Mouse (Mus musculus) lung, postnatal 25 days (tissue): ENCODE data around the gene Hdac9.

Source experiments
- DNase-seq: peaks from one replicate; pipeline ENCODE4 v3.0.0; 2022; ENCODE audit warnings: low spot score

Gene Hdac9

DNA sequence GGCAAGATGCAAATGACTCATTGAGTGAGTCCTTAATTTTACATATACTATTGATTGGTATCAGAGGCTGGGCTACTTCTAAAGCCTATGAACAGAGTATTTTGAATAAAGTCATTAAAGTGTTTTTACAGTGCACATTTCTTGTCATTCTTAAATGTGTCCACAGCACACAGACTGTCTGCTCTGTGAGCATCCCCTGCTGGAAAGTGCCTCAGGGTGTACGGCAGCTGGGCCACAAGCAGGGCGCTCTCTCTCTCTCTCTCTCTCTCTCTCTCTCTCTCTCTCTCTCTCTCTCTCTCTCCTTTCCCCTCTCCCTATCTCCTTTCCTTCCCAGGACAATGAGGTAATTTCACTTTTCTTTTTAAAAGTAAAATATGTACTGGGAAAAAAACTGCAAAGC, 569.4 kb downstream of the Hdac9 start:
- DNase-seq, result no peak

DNA sequence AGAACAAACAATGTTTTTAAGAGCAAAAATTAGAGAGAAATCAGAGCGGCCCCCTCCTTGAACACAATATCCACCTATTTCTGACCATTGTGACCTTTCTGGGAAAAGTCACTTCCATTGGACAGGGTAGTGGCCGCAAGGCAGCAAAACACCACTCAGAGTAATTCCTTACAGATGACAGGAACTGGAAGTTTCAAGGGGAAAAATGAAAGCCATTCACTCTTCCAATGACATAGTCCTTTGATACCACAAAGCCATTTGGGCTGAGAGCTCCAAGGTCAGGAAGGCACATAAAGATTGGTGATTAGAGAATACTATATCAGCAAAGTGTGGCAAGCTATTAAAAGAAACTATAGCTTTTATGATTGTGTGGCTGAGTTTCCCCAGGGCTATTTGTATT, 574.1 kb downstream of the Hdac9 start:
- no peak for DNase-seq

DNA sequence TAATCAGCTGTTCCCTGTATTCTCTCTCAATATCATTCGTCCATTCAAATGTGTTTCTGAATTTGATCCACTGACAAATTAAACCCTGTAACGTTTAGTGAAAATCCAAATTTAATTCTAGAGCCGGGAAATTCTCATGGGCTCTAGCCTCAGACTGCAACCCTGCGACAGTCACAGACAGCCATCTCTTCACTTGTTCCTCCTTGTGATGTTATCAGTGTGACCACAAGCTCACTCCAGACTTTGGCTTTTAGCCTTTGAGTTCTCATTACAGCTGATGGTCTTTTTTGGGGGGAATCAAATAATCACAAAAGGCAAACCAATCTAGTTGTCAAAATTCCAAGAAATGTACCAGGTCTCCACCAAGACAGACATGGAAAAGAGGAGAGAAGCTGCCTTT, 578.0 kb downstream of the Hdac9 start:
- no peak for DNase-seq

DNA sequence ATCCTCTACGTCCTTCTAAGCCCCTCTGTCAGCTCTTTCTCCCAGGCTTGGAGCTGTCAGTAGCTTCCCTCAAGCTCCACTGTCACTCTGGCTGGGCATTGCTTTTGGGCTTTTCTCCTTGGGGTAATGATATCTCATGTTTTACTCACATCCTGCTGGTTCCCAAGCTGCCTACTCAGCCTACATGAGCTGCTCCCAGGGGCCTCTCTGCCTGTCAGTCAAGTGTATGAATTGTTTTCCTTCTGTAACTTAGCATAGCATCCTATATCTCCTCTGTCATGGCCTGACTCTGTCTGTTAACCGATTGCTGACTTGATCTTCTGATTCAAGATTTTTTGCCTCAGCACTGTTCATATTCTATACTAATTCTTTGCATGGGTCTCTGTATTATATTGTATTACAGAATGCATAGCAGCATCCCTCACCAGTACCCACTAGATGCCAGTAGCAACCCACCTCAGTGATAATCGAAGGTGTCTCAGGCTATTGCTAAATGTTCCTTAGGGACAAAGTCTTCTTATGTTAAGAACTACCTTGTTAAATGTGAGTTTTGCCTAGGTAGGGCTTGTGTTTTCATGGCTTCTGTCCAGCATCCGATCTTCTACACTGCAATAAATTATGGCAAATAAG, 582.3 kb downstream of the Hdac9 start:
- DNase-seq, result no peak

DNA sequence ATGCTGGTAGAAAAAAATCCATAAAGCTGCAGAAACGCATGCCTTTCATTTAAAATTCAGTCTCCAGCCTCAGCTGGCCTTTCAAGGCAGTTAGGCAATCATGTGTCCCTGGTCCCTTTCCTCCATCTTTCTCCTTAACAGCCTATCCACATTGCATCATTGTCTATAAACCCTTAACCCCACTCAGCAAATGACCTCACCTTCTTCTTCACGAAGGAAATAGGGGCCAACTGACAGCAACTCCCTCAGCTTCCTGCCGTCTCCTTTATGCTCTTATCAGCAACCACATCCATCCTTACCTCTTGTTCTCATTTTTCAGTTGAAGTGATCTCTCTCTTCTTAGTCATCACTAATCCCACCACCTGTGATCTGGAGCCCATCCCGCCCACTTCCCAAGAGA, 584.0 kb downstream of the Hdac9 start:
- no peak for DNase-seq

DNA sequence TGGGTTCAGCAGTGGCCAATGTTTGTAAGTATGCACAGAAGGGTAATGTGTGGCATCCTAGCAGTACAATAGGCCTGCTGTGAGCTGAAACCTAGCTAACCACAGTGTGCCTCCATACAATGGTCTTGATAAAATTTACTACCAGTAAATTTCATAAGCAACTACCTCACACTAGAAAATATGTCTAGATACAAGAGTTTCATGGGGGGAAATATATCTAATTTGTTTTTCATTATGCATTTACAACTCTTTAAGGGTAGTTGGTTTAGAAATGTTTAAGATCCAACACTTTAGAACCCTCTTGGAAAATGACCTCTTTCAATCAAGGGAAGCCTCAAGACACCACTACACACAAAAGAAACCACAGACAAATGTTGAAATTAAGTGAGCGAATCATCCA, 589.8 kb downstream of the Hdac9 start:
- no peak for DNase-seq

DNA sequence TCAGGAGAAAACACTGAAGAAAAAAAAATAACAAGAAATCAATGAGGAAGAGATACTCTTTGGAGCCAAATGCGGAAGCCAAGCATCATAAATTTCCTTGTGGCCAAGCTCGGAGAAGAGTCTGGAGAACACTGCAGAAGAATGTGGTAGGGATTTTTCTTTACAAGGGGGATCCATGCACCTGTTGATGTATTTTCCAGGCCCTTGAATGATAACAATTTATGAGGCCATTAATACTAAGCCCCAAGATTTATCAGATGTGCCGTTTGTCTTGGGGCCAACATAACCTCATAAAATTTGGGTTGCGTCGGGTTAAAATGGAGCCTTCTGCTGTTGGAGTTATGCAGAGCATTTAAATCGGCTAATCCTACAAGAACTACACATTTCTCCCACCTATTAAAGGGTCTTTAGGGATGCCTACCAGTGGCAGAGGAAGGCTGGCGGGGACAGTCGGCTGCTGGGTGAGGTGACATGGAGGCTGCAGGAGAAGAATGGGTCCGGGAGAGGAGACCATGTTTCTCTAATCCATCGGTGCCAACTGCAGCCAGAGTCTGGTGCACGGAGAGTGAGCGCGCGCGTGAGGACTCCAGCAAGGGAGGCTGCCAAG, 604.7 kb downstream of the Hdac9 start:
- DNase-seq, result no peak

DNA sequence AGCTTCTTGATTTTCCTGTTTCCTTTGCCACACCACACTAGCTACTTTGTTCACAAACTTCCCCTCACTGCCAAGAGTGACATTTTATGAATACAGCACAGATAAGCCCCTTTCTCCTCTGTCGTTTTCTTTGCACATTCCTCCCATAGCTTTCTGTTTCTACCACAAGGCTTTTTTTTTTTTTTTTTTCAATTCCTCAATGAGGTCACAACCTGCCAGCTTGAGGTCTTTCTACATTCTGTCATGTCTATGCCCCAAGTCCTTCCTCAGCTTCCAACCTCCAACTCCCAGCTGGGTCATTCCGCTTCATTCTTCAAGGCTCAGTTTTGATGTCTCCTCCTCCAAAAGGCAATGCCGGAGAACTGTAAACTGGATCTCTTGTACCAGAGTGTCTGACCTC, 611.4 kb downstream of the Hdac9 start:
- DNase-seq, result no peak

DNA sequence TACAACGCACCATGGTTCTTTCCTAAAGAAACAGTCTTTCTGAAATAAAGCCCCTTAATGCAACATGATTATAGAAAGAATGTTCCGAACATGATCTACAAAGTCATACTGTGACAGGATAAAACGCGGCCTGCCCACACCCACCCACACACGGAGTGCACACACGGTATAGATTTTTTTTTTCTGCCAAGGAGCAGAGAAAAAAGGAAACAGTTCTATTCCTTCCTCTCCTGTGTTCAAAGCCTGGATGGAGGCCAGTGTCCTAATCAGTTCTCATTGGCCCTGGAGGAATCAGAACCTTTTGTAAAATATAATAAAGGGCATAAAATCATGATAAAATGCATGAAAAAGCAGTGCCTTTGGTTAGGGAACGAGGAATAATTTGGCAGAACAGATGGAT, 624.5 kb downstream of the Hdac9 start:
- no peak for DNase-seq

DNA sequence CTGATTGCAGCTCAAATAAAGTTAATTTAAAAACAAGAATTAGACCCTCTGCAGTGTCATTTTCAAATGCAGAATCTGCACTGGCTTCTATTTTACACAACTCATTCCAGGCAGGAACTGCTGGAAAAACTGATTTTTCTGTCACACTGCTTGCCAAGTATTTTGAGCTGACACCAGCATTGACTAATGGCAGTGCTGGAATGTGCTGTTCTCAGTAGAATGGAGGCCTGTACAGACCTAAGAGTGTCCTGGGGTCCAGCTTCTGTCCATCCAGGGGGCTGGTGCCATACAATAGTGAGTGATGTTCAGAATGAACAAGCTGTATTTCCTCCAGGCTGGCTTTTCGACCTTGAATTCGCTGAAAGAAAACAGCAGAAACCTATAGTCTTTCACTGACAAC, 629.7 kb downstream of the Hdac9 start:
- DNase-seq, result no peak

DNA sequence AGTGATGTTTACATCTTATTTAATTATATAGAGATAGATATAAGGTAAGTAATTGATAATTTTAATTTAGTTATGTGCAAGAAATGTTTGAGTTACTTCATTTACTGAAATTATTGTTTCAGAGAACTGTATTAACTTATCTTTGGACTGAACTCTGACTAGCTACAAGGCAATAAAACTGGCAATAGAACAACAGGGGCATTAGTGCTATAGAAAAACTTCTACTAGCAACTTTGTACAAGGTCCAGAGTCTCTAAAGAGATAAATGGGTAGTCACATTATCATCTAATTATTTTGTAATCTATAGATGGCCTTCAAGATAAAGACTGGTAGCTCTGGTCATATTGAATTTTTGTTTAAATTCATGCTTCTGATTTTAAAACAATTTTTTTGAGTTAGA, 632.0 kb downstream of the Hdac9 start:
- DNase-seq, result no peak

DNA sequence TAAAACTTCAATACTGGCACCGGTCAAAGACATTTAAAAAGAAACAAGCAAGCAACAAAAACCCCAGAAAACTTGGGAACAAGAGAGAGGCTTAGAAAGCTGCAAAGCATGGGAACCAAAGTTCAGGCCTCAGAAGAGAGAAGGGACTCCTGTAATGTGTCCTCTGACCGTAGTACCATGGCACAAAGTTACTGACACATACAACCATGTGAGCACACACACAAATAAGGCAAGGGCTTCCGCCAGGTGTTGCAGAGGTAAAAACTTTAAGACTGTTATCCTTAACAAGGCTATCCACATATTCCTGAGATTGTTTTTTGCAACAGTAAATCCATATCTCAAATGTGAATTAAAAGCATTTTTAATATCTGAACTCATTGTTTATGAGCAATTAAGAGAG, 632.5 kb downstream of the Hdac9 start:
- no peak for DNase-seq

DNA sequence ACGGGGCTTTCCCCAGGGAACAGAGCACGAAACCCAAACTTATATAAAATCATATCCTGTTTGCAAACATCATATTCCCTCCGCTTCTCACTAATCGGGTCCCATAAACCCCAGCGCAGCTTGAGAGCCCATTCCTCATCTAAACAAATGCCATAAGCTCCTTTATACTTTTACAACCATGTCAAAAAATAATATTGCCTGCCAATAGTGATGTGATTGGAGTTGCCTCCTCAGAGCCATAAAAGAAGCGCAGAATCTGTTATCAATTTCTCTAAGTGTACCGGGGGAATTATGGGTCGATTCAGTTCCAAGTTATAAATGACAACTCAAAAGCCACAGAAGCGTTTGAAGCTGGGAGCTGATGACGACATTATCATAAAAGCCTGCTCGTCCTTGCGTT, 638.1 kb downstream of the Hdac9 start:
- DNase-seq, result no peak

DNA sequence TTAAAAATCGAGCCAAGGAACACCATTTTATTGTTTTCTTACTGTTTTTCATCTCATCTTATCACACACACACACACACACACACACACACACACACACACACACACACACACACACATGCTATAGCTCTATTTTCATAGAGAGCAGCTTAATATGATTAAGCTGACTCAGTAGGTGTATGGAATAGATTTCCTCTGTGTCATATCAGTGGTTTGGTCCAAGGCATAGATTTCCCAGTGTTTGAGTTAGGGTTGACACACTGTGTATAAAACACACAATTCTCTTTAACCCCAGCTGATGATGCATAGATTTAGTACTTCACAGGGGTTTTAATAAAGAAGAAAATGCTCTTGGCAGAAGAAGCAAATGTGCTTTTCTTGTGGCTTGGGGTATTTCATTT, 643.1 kb downstream of the Hdac9 start:
- no peak for DNase-seq

DNA sequence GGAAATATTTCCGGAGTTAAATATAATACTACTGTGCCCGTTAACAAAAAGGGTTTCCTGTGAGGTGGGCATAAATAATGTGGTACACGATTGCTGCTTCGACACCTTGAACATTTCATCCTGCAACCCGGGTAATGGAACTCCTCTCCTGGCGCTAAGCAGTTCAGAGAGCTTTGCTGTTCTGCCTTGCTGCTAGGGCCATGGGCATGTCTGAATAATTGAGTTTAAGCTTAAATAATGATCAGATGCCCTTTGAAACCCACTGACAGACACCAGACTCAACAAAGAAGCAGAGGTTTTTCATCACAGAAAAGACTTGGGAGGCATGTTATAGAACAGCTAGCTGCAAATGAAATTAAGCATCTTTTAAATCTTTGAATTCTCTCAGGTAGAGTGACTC, 646.8 kb downstream of the Hdac9 start:
- DNase-seq, result no peak

DNA sequence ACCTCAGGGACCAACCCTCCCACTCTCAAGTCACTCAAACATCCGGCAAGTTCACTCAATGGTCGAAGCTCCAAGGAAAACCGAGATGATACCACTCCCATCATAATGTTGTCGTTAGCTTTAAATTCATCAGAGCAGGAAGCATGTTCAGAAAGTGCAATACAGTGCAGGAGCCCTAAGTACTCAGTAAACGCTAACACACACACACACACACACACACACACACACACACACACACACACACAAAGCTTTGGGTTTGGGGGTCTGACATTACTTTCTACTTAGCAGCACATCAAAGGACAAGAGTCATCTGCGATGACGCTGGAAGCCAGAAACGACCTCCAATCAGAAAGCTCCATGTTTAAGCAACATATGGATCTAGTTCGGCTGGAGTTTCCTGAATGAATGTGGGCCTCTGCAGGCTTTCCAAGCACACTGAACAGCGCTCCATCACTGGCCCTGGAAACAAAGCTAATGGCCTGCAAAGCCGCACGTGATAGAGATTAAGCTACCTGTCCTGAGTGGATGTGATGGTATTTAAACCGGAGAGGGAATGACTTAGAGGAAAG, 647.3 kb downstream of the Hdac9 start:
- DNase-seq, result no peak

DNA sequence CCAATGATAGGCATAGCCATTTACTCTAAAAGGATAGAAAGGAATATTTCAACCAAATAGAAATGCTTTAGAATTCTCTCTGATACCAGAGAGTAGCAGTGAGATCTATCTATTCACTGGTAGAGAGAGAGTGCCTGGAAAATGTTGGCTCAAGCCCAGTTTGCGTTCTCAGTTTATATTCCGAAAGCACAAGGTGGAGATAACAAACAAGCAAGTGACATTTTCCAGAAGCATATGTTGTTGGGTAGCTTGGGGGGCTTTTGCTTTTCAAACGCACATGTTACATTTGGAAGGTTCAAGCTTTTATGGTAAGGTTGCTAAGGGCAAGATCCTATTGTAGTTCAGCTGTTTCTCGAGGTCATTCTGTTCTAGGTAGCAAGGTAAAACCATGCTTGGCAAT, 657.2 kb downstream of the Hdac9 start:
- no peak for DNase-seq

DNA sequence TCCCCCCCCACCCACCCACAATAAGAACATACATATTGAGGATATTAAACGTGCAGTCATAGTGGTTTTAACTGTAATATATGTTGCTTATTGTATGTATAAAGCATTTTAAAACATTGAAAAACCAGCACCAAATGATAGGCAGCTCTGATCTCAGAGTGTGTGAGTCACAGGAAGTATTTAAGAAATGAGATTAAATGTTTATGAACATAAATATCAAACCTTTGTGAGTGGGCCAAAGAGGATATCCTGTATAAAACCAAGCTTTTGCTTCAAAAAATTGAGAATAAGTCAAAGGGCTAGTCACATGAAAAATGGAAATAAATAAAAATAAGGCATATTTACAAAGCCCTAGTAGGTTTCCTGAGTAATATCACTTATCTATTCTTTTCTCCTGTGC, 667.7 kb downstream of the Hdac9 start:
- DNase-seq, result no peak

DNA sequence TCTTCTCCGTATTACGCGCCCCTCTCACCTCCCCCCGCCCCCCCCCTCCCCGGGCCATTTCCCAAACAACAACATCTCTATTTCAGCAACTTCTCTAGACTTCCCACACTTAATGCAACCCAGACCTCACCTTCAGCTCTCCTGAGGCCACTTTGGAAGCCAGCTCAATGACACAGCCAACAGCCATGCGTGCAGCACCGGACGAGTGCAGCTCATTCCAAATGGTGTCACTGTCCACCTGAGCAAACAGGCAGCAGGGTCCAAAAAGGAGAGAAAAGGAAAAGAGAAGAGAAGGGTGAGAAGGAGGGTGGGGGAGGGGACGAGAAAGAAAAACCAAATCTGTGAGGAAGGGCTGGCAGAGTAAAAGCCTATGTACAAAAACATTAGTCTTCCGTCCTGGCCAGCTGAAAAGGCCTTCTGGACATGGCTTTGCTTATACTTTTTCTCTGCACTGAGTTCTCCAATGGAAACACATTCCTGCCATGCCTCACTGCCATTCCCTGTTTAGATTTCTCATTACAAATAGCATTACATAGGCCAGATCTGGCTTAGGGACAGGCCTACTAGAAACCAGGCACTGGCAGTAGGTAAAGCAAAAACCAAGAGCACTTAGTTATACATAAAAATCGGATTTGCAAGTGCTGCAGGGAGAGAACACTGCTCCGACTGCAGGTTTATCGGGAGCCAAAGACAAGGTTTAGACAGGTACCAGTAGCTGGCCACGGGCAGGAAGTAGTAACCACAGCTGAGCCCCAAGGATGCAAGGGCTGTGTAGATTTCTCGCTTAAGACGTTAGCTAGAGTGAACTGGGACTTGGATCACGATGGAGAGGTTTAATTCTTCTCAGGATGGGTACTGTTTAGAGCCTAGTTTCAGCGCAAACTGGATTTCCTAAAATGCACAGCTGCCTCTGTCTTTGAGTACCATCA, 668.4 kb downstream of the Hdac9 start:
- no peak for DNase-seq

DNA sequence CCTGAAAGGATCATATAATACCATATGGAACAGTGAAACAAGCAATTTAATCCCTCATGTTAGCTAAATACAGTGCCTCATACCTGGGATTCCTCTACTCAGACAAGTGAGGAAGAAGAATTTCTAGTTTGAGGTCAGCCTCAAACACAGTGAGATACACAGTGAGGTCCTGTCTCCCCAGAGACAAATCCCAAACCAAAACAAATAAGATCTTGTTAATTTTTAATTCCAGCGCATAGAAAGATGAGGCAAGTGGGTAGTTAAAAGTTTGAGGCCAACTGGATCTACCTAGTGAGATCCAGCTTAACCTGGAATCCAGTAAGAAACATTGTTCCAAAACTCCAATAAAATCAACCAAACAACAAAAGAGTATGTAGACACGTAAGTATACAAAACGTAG, 678.1 kb downstream of the Hdac9 start:
- DNase-seq, result no peak

DNA sequence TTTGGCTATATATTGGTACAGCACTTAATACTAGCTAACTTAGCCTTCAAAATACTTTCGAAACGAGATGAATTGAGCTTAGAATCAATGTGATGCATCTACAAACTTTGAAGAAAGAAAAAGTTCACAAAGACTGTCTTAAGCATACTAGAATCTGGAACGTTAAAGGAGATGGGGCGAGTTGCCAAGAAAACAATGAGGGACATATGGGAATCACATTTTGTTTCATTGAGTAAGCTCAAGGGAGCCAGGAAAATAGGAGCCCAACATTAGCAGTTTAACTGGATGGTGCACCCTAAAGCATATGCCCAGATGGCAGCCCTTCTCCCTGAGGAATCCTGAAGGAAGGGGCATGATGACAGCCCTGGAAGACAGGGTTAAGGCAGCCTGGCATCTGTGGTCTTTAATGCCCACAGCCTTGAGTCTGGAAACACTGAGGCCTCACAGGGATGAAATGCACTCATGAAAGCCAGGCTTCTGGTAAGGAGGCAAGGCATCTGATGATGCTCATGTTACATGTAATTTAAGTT, 685.2 kb downstream of the Hdac9 start:
- no peak for DNase-seq

DNA sequence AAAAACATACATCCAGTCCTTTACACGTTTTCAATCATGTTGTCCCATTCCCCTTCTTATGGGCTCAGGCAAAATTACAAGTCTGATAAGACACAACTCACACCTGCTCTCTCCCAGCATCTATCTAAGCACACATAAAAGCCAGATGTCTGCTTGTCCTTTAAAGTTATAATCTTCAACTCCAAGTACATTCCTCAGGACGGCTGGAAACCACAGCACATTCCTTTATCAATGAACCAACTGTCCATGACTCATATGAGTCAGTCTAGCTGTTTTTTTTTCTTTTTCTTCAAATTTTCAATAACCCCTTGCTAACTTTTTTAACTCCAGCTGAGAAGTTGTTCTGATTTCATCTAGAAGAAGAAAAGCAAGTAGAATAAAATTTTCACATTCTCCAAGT, 692.4 kb downstream of the Hdac9 start:
- DNase-seq, result no peak

DNA sequence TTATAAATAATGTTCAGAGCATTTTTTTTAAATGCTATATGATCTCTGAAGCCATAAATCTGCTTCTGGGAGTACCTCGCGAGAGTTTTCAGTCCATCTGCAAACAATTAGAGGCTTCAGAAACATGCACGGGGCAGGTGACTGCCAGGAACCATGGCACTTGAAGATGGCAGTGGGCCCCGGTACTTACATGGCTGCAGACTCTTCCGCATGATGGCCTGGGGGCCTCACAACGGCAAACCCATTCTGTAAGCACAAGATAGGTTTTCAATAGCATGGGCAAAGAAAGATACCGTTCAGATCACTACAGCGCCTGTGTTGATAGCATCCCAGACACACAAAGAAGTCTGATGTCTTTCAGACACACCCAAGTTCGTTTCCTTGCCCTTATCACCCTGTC, 695.9 kb downstream of the Hdac9 start:
- no peak for DNase-seq
